Mouse (Mus musculus) 416B (cell line): ENCODE measurements around the gene Trp53tg5.
A peak's percentile ranks its signal among the peaks of the same experiment; 100 is the strongest.

ENCODE experiments used
- DNase-seq: peaks from one replicate; pipeline ENCODE4 v3.0.0; 2011; ENCODE audit warnings: low read depth

The Trp53tg5 gene

DNA sequence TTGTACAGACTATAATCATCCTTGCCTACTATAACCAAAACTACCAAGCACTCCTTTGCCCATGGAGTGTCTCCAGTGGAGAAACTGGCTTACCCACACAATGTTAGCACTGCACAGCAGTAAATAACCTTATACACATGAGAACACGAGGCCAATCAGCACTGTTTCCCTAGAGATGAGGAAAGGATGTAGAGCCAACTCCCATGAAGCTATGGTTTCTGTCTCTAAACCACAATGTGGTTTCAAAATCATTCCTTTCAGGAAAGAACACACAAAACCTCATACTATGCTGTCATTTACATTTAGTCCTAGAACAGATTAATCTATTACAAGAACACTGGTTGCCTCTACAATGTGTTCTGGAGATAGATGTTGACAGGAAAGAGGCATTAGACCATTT, 22.8 kb upstream of the Trp53tg5 start:
- peak; percentile 58 for DNase-seq

GRCm38 (mm10) chr2:164494126-164494525, 20.6 kb upstream of the Trp53tg5 start:
- DNase-seq, result no peak

- DNase-seq, result no peak
Observed at GRCm38 (mm10) chr2:164487812-164488211, 14.3 kb upstream of the Trp53tg5 start.

GRCm38 (mm10) chr2:164487115-164487527, 13.6 kb upstream of the Trp53tg5 start:
- no peak for DNase-seq

DNA sequence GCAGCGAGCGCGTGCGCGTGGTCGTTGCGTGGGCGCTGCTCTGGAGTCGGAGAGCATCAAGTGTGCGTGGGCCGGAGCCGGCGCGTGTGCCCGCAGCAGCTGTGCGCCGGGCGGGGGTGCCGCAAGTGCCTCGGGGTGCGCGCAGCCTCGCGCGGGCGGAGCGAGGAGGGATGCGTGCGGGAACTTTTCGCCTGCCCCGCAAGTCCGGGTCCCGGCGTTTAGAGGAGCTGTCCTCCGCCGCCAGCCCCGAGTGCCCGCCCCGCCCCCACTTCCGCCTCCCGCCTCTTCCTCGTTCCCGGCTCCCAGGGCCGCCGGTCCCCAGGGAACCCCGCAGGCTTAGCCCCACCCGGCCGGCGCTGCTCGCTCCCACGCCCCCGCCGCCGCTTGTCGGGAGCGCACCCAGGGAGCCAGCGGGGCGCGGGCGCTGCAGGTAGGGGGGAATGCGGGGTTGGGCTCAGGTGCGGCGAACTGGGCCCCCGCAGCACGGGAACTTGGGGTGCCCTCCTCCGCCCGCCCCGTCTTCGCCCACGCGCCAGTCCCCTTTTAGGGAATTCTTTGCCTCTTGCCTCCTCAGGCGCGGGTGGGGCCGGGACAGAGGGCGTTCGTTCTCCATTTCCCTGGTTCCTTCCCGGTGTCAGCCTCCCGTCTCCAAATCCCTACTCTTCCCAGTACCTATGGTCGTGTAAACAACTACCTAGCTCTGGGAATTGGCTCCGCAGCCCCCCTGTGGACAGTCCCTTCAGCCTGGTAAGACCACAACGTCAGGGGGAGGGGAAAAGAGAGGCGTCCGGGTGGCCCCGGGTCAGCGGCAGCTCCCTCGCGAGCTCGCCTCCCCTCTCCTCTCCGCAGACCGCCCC, 13.0 kb upstream of the Trp53tg5 start:
- DNase-seq, result no peak

DNA sequence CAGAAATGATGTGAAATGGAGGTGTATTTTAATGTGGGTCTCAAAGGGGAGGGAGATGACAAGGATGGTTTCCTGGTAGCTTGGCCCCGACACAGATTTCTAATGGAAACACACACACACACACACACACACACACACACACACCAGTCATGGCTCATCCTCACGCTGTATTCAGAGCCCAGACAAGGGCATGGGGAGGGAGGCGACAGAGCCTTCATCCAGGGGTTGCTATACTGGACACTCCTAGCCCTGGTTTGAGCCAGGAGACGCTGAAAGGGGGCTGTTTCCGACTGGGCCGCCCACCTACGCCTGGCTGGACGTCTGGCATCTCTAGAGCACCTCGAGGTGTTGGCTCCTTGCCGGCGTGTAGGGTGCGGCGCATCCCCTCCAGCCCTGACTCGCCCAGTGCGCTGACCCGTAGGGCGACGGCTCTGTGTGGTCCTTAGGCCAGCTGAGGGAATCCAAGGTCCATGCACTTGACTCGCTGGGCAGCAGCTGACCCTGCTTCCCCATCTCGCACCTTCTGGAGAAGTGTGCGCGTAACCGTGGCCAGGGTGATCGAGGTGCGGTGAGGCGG, 12.2 kb upstream of the Trp53tg5 start, which contains the start of gene Dbndd2:
Gene Dbndd2, plus strand, starts transcription at position 426 of the 577 bp plus-strand sequence.
- no peak for DNase-seq

- DNase-seq, result peak; percentile 79
Observed at GRCm38 (mm10) chr2:164470254-164470653, 3.3 kb downstream of the Trp53tg5 start.

DNA sequence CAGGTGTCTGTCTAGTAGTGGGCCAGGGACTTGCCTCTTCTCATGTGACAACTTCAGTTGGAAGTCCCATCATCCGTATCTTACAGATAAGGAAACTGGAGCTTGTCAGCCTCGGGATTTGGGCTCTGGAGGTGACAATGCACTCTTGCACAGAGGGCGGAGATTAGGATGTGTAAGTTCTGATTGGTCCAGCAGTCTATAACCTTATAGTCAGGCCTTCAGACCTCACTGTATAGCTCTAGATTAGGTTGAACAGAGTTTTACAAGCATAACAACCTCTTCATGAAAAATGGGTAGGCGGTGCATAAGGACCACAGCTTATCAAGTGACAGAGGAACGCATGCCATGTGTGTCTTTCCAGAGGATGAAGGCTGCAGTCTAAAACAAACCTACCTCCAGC, 6.7 kb downstream of the Trp53tg5 start:
- no peak for DNase-seq

- DNase-seq, result no peak
Observed at GRCm38 (mm10) chr2:164465161-164465560, 8.4 kb downstream of the Trp53tg5 start.

GRCm38 (mm10) chr2:164460745-164461551, 12.6 kb downstream of the Trp53tg5 start, which contains the start of gene Gm20458:
Gm20458 (plus strand) TSS chr2:164460967.
- DNase-seq, result peak; percentile 98

- no peak for DNase-seq
Observed at GRCm38 (mm10) chr2:164458535-164458934, 15.0 kb downstream of the Trp53tg5 start.

DNA sequence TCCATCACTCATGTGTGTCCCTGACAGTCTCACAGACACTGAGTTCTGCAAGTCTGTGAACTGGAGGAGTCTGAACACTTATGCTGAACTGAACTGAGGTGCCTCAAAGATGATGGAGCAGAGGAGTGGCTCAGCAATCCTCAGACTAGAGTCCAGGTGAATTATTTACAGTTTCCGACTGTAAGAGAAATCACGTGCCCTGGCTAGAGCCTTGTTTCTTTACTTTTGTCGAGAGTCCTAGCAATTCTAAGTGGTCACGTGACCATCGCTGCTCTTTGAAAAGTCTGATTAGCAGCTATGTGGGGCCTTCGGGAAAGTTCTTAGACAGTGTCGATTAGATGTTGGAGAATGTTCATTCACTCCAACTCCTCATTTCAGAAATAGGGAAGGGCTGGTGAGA, 15.6 kb downstream of the Trp53tg5 start:
- no peak for DNase-seq

GRCm38 (mm10) chr2:164456864-164457300, 16.6 kb downstream of the Trp53tg5 start, which contains the start of gene Sys1:
Sys1 (plus strand) TSS chr2:164456964.
- no peak for DNase-seq

DNA sequence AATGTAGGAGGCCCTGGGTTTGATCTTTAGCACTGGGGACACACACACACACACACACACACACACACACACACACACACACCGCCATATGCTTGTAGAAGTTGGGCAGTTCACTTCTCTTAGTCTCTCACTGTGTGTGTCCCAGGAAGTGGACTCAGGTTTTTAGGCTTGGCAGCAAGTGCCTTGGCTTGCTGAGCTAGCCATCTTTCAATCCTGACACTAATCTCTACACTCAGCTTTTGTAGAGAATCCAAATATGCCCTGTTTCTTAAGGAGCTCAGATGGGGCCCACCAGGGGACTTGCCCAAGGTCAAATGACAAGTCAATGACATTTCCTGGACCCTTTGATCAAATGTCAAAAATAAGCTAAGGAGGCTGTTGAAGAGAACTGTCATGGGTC, 17.1 kb downstream of the Trp53tg5 start:
- DNase-seq, result no peak

- DNase-seq, result peak; percentile 31
Observed at GRCm38 (mm10) chr2:164455421-164456190, 17.9 kb downstream of the Trp53tg5 start.

- DNase-seq, result peak; percentile 15
Observed at GRCm38 (mm10) chr2:164454846-164455245, 18.7 kb downstream of the Trp53tg5 start.

DNA sequence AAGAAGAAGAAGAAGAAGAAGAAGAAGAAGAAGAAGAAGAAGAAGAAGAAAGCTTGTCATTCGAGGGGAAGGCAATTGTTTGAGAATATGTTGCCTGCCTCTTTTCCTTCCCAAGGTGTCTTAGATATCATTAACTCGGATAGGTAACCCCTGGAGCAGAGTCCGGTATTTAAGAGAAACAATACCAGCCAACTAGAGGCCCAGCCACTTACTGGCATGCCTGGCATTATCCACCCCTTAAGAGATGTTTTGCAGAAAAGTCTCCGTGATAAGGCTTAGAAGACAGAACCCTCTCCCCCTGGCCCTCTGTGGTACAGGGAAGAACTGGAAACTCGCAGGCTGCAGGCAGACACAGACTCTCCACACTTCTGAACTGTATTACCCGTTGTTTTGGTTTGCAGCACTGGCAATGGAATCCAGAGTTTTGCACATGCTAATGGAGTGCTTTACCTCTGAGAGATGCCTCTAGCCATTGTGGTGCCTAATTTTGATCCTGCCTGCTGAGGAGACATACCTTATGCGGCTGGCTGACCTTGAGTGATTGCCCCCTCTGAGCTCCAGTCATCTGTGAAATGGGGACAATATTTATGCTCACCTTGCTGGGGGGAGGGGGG, 19.5 kb downstream of the Trp53tg5 start:
- no peak for DNase-seq

DNA sequence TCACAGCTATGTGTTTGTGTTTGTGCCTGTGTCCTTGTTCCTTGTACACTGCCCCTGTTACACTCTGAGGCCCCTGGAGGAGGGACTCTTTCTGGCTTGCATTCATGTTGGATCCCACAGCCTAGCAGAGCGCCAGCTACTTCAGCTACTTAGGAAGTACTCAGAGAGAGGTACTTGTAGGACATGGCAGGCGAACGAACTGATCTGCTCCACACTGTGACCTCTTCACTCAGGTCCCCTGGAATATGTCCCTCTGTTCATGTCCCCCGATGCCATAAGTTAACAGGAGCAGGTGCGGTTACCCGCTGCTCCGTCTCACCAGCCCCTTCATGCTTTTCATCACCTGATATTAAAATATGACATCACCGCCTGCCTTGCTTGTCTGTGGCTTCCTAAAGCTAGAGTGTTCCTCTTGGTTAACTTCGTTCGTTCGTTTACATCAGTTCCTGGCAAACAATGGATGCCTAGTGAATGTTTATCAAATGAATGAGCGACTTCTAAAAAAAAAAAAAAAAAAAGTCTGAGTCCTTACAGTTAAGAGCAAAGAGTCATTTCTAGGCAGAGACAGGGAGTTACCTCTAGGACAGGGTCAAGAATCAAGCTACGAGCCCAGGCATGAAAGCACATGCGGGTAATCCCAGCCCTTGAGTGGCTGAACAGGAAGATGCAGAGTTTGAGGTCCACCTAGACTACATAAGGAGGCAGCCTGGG, 20.3 kb downstream of the Trp53tg5 start:
- no peak for DNase-seq

GRCm38 (mm10) chr2:164452000-164452676, 21.4 kb downstream of the Trp53tg5 start:
- no peak for DNase-seq
